Mouse (Mus musculus): ENCODE results near the gene Notch2.

DNA sequence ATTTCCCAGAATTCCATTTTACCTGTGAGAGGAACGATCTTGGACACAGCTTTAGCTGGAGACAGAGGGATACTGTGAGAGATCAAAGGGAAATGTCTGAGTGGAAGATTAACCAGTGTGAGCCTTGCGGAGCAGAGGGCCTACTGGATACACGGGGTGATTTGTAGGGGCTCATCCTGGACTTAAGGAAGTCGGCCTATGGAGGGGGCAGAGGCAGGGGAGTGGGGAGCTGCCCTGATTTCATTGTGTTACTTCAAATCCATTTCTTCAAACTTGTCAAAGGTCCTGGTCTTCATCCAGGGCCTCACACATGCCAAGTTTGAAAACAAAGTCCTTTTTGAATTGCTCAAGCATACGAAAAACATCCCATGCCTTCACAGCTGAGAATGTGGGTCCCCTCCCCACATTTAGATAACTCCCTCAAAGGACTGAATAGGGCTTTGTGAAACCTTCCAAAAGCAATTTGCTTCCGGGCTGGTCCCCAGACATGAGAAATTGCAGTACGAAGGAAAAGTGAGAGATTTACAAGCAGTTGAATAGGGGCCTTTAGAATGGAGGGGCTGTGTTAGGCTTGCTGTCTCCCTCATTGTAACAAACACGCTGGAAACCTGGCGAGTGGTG lies 91.6 kb downstream of the Notch2 start:
- TF ChIP-seq CTCF (IDR thresholded peaks at IDR 0.05; ENCODE audit: low read depth) (no peak), EP300 (optimal IDR thresholded peaks at IDR 0.05) (no peak)

Data from stomach, postnatal 0 days (tissue).